Mouse (Mus musculus): ENCODE results near the gene Wdr31.

- TF ChIP-seq EP300 (IDR thresholded peaks at IDR 0.05; ENCODE audit: insufficient read depth, low read depth, low read length) (no peak), CTCF (IDR thresholded peaks at IDR 0.05; ENCODE audit: low read depth, low read length) (no peak), POLR2A (IDR thresholded peaks at IDR 0.05; ENCODE audit: insufficient read depth, low read length) (no peak)
Measured at GRCm38 (mm10) chr4:62406133-62406532, 64.6 kb downstream of the Wdr31 start.

All from ES-Bruce4 (cell line).